Mouse (Mus musculus): ENCODE data around the gene Fas. TPM values are rescaled to one million over a fixed set of nuclear protein-coding genes. Genes with fewer than 3 reads are reported as not detected.

Fas gene
- polyA plus RNA-seq, 1 experiment from 2014 or later: 112 TPM

GRCm38 (mm10) chr19:34353291-34353805 lies 62.9 kb downstream of the Fas start:
- no peak for DNase-seq (ENCODE audit: low spot score)

GRCm38 (mm10) chr19:34362639-34363038 lies 72.2 kb downstream of the Fas start:
- DNase-seq (ENCODE audit: low spot score): no peak

GRCm38 (mm10) chr19:34369551-34369950 lies 79.1 kb downstream of the Fas start:
- DNase-seq (ENCODE audit: low spot score): no peak

GRCm38 (mm10) chr19:34370397-34370796 lies 79.9 kb downstream of the Fas start:
- DNase-seq (ENCODE audit: low spot score): no peak

Other genes with a start within 250 kb of the Fas start
- gene Lipn, start 223.3 kb upstream of the Fas start, polyA plus RNA-seq (2015; fragmentation: Nextera tagmentation; extraction: Ambion mirVana): not detected in 2 replicates
- gene Lipm, start 189.7 kb upstream of the Fas start, polyA plus RNA-seq (2015; fragmentation: Nextera tagmentation; extraction: Ambion mirVana): 0.81 and 0.87 TPM in 2 replicates
- 4.0 and 4.7 TPM in 2 replicates for gene Ankrd22, start 124.6 kb upstream of the Fas start, polyA plus RNA-seq (2015; fragmentation: Nextera tagmentation; extraction: Ambion mirVana)
- 48.2 and 54.7 TPM in 2 replicates for gene Stambpl1, start 98.4 kb upstream of the Fas start, polyA plus RNA-seq (2015; fragmentation: Nextera tagmentation; extraction: Ambion mirVana)
- 19.2 and 36.5 TPM in 2 replicates for gene Acta2, start 35.1 kb upstream of the Fas start, polyA plus RNA-seq (2015; fragmentation: Nextera tagmentation; extraction: Ambion mirVana)
- gene Ch25h, start 184.5 kb downstream of the Fas start, polyA plus RNA-seq (2015; fragmentation: Nextera tagmentation; extraction: Ambion mirVana): 1.3 and 2.0 TPM in 2 replicates
- 146 and 150 TPM in 2 replicates for gene Lipa, start 236.8 kb downstream of the Fas start, polyA plus RNA-seq (2015; fragmentation: Nextera tagmentation; extraction: Ambion mirVana)